Mouse (Mus musculus): ENCODE results near the gene Rnf222.
"Not testable (repeated sequence)": the region's sequence is repeated elsewhere in the genome, so short reads cannot be mapped to it uniquely, and the experiment has no call there.

Rnf222 gene

GRCm38 (mm10) chr11:68911531-68912177 is 23.3 kb downstream of the Rnf222 start:
- no peak for DNase-seq

GRCm38 (mm10) chr11:68914566-68914965 is 26.2 kb downstream of the Rnf222 start:
- DNase-seq = no peak

- no peak for DNase-seq
Measured at GRCm38 (mm10) chr11:68923191-68923590, 34.8 kb downstream of the Rnf222 start.

- no peak for DNase-seq
Measured at GRCm38 (mm10) chr11:68924749-68925148, 36.4 kb downstream of the Rnf222 start.

- no peak for DNase-seq
Measured at GRCm38 (mm10) chr11:68926981-68927380, 38.6 kb downstream of the Rnf222 start, which contains the start of gene Odf4. Odf4 (minus strand) TSS chr11:68927081.

GRCm38 (mm10) chr11:68929947-68930346 is 41.6 kb downstream of the Rnf222 start:
- DNase-seq = no peak

GRCm38 (mm10) chr11:68933885-68934507 is 45.6 kb downstream of the Rnf222 start:
- DNase-seq = no peak

GRCm38 (mm10) chr11:68936951-68937350 is 48.6 kb downstream of the Rnf222 start:
- not testable (repeated sequence) for DNase-seq

GRCm38 (mm10) chr11:68939451-68940304 is 51.3 kb downstream of the Rnf222 start:
- DNase-seq = peak; percentile 96

GRCm38 (mm10) chr11:68940516-68940915 is 52.2 kb downstream of the Rnf222 start:
- DNase-seq = no peak

- DNase-seq = no peak
Measured at GRCm38 (mm10) chr11:68942731-68943130, 54.4 kb downstream of the Rnf222 start.

- DNase-seq = no peak
Measured at GRCm38 (mm10) chr11:68945245-68945644, 56.9 kb downstream of the Rnf222 start.
